Mouse (Mus musculus) spleen, postnatal 36 days (tissue): ENCODE measurements around the gene Apoc2.
A peak's percentile ranks its signal among the peaks of the same experiment; 100 is the strongest.
"Not testable (repeated sequence)": the region's sequence is repeated elsewhere in the genome, so short reads cannot be mapped to it uniquely, and the experiment has no call there.

ENCODE experiments used
- DNase-seq, 2 experiments: peaks; one replicate each; pipeline ENCODE4 v3.0.0; 2022; ENCODE audit warnings: low spot score in 2 of 2, mixed read lengths in 1 of 2

Apoc2 gene

DNA sequence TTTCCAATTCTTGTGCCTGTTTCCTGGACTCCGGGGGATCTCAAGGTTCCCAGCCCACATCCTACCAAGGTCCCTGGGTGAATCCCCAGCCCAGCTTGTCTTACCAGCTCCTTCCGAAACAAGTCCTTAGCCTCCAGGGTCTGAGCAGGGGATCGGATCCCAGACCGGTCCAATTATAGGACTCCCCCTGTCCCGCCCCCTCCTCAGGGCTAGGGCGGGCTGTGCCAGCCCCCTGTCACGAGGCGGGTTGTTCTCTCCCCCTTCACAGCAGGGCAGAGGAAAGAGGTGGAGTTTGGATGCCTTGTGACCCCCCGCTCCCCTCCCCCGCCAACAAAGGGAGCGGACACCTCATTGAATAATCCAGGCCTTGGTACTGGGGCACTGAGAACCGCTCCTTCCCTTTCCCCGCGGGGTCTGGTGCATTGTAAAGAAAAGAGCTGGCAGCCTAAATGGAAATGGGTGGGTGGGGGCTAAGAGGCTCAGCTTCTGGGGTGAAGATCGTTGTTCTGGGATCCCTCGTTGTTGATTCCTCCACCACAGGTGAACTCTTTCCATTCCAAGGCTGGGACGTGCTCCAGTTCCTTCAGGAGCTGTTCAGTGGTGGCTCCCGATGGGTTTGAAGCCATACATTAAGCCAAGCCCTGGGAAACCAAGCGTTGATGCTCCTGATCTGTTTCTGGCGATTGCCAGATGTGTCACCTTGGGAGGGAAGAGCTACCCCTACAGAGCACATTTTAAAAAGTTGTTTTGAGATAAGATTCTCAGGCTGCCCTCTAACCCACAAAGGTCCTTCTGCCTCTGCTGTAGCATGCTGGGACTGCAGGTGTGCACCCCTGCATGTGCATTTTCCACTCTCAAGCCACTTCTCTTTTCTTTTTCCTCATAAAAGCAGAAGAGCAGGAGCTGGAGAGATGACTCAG lies 21.4 kb upstream of the Apoc2 start, which contains the start of gene Apoe:
TSS of gene Apoe (minus strand) at position 282 of the 920 bp plus-strand sequence.
- peak; percentile 46 to 47 for DNase-seq

DNA sequence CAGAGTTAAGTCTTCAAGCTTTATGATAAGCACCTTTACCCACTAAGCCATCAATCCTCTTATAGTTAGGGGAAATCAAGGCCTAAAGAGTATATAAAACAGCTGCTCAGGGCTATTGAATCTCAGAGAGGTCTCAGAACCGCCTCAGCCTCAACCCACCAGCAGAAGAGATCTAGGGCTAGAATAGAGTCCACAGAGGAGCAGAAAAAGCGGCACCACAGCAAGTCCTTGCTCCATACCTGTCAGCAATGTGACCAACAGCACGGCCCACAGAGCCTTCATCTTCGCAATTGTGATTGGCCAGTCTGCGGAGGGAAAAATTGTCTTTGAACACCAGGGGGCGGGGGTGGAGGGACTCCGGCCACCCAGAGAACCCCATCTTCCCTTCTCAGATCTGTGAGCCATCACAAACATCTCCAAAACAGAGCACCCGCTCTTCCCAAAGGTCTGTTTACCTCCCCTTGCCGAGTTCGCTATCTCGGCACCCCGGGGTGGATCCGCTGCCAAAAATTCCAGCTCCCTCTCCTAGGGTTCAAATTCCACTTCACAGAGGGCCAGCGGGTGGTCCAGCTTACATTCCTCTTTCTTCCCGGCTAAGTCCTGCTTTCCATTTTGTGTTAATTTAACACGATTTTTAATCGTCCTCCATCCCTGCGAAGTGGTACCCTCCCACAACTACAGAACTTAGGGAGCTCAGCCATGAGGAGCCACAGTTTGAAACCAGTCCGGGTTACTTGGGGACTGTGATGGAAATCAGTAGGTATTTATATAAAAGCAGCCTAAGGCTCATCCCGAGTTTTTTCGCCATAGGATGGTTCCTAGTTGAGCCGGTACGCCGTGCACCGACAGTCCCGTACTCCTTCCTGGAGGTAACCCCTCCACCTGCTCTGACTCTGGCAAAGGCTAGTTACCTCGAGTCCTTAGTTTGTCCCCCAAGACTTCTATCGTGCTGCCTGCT lies 20.5 kb upstream of the Apoc2 start:
- no peak for DNase-seq

DNA sequence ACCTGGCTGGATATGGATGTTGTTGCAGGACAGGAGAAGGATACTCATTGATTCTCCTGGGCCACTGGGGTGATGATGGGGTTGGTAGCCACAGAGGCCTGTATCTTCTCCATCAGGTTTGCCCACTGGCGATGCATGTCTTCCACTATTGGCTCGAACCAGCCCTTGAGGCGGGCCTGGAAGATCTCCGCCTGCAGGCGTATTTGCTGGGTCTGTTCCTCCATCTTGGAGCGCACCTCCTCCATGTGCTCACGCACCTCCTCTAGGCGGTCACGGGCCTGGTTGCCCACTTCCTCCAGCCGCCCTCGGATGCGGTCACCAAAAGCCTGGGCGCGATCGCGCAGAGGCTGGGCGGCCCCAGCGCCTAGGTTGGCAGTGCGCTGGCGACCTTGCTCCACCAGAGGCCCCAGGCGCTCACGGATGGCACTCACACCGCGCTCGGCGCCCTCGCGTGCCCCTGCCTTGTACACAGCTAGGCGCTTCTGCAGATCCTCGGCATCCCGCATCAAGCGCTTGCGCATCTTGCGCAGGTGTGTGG lies 18.7 kb upstream of the Apoc2 start:
- no peak for DNase-seq

DNA sequence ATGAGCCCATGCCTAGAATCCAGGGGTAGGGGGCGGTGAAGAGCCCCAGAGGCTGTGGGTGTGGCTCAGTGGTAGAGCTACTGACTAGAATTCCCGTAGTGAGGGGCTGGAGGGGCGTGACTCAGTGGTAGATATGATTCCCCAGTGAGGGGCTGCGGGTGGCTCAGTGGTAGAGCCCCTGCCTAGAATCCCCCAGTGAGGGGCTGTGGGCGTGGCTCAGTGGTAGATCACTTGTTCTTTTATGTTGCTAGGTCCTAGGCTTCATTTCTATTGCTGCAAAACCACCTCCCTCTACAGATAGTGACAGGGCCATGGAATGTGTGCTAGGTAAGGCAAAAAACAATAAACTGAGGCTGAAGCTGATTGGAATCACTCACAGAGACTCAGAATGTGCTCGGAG lies 18.1 kb upstream of the Apoc2 start:
- no peak for DNase-seq

DNA sequence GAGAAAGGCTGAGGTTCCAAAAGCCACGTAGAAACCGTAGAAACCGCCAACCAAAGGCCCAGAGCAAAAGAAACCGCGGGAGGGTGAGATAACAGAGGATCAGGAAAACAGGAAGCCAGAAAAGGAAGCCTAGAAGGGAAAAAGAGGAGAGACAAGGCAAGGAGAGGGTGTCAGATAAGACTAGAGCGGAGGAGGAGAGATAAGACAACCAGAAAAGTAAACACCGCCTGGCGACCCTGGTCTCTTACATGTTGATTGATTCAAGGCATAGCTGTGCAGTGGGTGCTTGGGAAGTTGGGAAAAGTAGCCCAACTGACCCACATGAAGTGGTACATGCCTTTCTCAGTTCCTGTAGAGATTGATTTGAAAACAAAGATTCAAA lies 17.5 kb upstream of the Apoc2 start:
- DNase-seq = no peak

DNA sequence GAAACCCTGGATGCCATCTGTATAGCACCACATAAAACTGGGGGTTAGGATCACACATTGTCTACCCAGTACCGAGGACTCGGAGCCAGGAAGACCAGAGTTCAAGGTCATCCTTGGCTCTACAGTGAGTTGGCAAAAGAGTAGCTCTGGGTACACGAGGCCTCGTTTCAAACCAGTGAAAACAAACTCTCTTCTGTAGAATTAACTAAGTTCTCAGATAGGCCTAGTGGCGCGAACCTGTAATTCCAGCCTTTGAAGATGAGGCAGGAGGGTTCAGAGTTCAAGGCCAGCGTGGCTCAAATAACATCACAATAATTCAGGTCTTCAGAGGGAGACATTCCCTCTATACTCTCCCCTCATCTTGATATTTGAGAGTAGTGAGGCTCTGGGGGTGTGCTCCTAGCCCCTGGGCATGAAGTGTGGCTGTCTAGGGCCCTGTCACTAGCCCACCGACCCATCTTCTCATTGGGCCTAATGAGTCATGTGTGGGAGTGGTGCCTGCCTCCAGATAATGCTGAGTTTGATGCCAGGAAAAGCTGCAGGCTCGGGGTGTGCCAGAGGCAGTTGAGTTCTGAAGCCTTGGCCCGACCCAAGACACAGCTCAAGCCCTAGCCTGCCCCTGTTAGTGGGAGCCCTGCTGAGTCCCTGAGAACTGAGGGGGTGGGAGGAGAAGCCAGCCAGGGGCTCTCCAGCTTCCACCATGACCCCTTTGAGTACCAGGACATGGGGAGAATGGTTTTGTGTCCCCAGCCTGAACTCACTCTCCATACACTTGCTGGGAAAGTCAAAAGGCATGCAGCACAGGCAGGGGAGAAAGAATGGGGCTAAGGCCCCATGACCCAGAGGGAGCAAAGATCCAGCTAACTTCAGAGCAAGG lies 16.8 kb upstream of the Apoc2 start:
- DNase-seq = no peak

DNA sequence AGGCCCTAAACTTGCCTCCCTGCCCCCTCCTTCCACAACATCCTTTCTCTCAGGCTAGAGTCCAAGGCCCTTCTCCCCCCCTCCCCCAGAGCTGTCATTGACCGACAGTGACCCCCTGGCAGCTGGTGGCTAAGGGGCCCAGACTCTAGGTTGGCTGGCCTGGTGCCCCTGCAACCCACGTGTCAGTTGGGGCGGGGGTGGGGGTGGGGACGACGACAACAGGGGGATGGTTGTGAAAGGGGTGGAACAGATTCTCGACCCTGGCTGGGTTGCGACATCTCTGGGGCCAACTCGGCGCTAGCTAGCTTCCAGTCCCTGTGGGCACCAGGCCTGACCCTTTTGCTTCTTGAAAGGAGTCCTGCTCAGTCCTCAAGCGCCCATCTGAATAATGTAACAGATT lies 15.7 kb upstream of the Apoc2 start:
- peak; percentile 25 to 37 for DNase-seq

DNA sequence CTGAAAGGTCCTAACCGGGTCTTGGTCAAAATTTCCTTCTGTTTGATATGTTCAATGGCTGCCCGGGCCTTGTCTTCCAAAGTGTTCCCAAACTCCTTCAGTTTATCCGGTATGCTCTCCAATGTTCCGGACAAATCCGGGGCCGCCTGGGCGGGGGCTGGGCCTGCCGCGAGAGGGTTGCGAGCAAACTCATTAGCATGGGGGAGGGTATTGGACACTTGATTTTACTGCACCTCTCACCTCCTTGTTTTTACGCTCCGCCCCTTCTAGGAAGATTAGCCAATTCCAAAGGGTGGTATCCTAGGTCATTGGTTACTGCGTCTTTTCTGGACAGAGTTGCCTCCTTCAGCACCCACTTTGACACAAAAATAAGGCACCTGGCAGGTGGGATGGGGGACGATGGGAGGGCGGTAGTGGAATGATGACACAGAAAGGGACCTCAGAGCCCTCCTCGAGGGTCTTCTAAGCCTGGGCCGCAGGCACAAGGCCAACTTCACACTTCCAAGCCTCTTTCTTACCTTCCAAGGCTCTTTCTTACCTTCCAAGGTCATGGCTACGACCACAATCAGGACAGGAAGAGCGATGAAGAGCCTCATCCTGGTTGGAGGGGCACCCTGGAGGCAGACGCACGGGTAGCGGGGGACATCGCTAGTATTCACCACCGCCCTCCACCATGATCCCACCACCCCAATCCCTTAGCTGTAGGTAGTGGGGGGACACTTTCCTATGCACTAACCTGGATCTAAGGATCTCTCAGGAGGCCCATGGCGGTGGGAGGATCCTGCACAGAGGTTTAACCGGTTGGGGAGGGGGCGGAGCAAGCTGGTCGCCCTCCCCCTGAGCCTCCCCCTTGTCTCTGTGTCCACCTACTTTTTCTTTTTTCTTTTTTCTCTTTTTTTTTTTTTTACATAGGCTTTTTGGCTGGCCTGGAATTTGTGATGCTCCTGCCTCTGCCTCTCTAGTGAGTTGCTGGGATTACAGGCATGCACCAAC lies 14.4 kb upstream of the Apoc2 start, which contains the start of gene Apoc1:
TSS of gene Apoc1 (minus strand) at position 788 of the 993 bp plus-strand sequence.
- DNase-seq = no peak

DNA sequence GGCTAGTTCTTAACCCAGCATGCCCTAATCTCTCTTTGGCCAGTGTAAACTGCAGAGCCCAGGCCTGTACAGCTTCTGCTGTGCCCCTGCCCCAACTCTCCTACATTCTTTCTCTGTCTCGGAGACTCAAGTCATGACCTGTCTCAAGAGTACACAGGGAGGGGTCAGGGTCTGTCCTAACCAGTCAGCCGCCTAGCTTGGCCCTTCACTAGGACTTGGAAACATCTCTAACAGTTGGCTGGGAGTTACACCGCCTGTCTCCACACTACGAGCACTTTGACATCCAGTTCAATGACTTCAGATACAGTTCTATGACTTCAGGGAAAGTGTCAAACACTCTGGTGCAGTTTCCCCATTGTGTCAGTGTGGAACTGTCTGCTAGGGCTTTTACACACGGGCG lies 13.7 kb upstream of the Apoc2 start:
- no peak for DNase-seq

DNA sequence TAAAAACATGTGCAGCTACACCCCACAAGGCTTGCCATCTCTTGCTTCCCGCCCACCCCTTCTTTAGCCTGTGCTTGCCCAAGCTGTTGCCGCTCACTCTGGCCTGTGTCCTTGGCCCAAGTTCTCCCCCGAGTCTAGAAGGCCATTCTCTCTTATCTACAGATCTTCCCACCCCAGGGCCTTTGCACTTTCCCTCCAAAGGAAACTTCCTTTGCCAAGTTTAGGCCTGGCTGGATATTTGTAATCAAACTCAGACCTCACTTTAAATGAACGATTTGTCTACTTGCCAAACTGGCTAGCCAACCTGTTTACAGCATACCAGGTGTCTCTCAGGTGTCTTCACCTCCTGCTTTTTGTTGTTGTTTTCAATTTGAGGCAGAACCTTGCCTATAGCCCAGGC lies 13.1 kb upstream of the Apoc2 start:
- DNase-seq = no peak

DNA sequence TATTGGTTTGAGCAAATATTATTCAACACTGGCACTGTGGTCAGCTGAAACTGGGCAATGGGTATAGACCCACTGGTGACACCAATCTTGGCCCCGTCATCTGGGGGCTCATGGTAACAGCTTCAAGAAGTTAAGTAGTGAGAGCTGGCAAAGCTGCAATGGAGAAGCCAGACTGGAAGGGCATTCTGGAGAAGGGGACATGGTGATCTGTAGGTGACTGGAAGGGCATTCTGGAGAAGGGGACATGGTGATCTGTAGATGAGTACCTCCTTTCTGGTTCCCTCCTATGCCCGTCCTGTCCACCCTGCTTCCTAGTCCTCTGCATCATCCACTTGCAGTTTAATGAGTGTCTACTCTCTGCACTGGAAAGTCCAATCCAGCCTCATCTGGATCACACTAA lies 10.9 kb upstream of the Apoc2 start:
- DNase-seq = no peak

DNA sequence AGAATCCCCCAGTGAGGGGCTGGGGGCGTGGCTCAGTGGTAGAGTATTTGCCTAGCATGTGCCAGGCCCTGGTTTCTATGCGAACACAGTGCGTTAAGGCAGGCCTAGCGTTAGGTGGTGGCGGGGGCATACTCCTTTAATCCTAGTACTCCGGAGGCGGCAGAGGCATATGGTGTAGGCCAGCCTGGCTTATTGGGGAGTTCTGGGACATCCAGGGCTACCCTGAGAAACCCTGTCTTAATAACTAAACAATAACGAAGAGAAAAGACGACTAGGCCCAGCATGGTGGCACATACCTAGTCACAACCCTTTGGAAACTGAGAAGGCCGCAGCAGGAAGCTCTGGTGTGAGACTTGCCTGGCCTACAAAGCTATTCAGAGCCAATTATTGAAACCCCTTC lies 10.4 kb upstream of the Apoc2 start:
- DNase-seq = no peak

DNA sequence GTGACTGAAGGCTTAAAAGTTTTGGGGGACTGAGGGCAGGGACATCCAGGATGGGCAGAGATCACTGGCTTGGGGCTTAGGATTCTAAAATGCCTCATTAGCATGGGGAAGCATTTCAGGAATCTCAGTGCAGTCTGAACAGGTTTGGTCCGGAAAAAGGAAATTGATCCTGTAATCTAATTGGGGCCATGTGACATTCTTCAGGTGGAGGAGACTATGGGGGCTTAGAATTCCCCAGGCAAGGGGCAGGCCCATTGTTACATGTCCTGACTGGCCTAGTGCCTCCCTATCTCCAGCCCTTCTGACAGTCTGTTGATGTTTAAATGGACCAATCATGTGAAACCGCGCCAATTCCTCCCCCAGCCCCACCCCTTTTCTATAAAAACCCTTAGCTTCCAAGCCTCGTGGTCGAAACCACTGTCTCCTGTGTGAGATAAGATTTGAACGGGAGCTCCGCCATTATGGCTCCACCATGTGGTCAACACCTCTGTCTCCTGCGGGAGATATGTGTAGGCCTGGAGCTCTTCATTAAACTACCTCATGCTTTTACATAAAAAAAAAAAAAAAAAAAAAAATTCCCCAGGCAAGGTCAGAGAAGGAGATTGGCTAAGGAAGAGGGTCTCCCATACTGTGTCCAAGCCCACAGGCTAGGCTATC lies 9.3 kb upstream of the Apoc2 start:
- not testable (repeated sequence) for DNase-seq

DNA sequence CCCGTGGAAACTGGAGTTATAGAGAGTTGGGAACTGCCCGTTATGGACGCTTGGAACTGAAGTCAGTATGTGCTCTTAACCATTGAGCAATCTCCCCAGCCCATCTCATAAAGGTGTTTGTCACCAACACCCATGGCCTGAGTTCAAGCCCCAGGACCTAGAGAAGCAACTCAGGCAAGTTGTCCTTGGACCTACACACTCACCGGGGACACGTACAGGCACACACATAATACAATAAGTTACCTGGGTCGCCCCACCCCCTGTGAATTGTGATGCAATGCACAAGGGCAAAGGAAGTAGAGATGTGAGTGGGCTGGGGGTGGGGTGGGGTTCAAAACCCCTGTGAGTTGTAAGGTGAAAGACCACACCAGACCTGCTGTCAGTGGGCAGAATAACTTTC lies 8.8 kb upstream of the Apoc2 start:
- no peak for DNase-seq

DNA sequence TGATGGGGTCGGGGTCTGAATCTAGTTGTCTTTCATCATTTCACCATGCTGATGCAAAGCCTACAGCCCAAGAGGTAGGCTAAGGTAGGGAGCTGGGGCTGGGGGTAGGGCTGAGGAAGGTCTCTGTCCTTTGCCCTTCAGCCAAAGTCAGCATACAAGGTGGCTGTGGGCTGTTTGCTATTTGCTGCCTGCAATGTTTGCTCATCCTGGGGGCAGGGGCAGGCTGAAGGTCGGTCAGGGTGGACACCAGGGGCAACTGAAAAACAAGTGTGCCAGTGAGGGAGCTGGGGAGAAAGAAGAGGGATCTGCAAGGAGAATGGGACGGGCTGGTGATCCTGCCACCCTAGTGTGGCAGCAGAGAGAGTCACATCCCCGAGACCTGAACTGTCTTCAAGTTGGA lies 7.6 kb upstream of the Apoc2 start:
- DNase-seq = no peak

DNA sequence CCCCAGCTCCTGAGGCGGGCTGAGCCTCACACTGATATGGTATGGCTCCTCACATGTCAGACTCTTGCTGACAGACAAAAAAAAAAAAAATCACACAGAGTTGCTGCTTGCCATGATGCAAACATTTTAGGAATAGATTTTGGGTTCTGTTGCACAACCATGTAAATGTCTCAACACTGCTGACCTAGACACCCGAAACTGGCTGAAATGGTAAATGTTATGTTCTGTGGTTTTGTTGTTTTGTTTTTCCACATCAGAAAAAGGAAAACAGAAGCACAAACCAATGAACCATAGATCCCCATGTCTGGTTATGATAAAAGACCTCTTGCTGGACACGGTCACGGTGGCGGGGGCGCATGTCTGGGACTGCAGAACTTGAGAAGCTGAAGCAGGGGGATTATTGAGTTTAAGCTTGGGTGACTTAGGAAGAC lies 6.0 kb upstream of the Apoc2 start:
- peak; percentile 62 to 68 for DNase-seq

DNA sequence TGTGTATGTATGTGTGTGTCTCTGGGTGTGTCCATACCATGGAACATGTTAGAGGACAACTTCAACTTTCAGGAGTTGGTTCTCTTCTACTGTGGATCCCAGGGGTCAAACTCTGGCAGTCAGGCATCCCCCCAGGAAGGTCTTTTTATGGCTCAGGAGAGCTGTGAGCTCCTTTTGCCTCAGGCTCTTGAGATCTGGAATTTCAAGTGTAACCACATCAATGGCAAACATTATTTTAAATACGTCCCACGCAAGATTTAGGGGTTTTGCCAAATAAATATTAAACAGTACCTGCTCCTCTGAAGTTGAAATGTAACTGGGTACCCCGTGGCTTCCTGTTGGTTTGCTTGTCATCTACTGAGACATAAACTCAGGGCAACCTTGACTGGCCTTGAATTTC lies 5.2 kb upstream of the Apoc2 start:
- DNase-seq = no peak

DNA sequence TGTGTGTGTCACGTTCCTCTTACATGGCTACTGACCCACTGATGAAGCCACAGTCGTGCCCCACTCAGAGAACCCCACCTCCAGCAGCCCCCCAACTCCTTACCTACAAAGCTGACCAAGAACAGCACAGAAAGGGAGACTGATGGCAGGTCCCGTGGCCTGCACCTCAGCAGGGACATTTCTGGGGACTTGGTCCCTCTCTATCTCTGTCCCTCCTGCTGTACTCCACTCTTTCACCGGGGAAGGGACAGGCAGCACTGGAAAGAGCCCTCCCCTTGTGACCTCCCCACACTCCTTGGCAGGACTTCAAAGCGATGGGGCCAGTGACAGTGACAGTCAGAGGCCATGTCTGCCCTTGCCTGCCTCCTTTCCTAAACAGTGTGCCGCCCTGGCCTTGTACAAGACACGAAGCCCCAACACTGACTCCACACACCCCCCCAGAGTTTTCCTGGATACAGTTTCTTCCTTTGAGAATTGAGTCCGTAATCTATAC lies 3.5 kb upstream of the Apoc2 start, which contains the start of the genes Gm44805 and Apoc4:
TSS of gene Gm44805 (minus strand) at position 222 of the 493 bp plus-strand sequence.
TSS of gene Apoc4 (minus strand) at position 278 of the 493 bp plus-strand sequence.
- no peak for DNase-seq

DNA sequence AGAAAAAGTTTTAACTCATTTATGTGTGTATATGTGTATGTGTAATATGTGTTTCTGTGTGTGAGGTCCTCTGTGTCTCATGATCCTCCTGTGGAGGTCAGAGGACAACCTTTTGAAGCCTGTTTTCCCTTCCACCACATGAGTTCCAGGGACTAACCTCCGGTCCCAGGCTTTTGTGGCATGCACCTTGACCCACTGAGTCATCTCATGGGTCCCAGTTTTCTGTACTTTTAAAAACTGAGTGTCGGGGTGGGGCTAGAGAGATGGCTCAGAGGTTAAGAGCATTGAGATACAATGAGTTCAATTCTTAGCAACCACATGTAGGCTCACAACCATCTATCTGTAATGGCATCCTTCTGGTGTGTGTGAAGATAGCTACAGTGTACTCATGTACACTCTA lies 3.0 kb upstream of the Apoc2 start:
- DNase-seq = no peak
